Comparison of ENCODE assay signal across 24 mouse cellular contexts in the genomic region with DNA sequence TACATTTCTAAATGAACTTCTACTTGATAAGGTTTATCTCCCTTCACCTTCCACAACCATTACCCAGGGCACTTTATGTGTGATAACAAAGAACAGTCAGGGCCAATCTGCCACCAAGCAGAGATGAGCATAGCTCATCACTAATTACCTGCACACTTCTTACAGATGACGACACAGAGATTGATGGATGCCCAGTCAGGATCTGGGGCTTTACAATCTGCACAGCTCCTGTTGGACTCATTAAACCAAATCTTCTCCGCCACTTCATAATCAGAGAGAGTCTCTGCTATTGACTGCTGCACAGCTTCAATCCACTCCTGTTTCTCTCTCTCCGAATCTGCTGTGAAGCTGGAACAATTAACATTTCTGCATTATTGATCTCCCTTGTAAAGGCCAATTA.
DNase-seq lines count a peak whose midpoint lies in the region; ATAC-seq and TF ChIP-seq lines count a peak whose summit lies in the region.
"Had no signal": no experiment of that assay in that cellular context is flagged by ENCODE, and none has a peak within 500 bp of the region (broad histone marks: within the 10 kb centered on the region; RNA-seq: fewer than 3 reads in every experiment).

No protein-coding gene starts in this region.

- 49% methylated on average over 3 of the region's 3 CpGs for WGBS in forebrain, embryonic 11.5 days
- WGBS in forebrain, postnatal 0 days, result 26% methylated on average over 3 of the region's 3 CpGs
- 19% methylated on average over 3 of the region's 3 CpGs for WGBS in forebrain, embryonic 15.5 days
- 36% methylated on average over 3 of the region's 3 CpGs for WGBS in midbrain, embryonic 16.5 days
- WGBS in lung, postnatal 0 days, result 89% methylated on average over 3 of the region's 3 CpGs

- H3K27ac ChIP-seq in forebrain, embryonic 11.5 days (ENCODE audit: low read depth, low read length), result no peak overlapping the region
- H3K27ac ChIP-seq in forebrain, postnatal 0 days (ENCODE audit: low read depth, low read length), result no peak overlapping the region
- H3K27ac ChIP-seq in layer of hippocampus, adult 2 months, result peak overlapping the region; percentile 44
- H3K27ac ChIP-seq in forebrain, embryonic 15.5 days (replicated peaks), result no peak overlapping the region
- H3K27ac ChIP-seq in midbrain, embryonic 16.5 days (ENCODE audit: low read length), result no peak overlapping the region
- H3K27ac ChIP-seq in lung, postnatal 0 days (ENCODE audit: low read length), result no peak overlapping the region
- H3K27ac ChIP-seq: embryonic facial prominence, embryonic 12.5 days; heart, embryonic 15.5 days; kidney, embryonic 15.5 days; limb, embryonic 13.5 days; liver, embryonic 13.5 days; lung, embryonic 15.5 days; macrophage; stomach, embryonic 15.5 days had no signal

- no peaks in the 10 kb centered on the region for H3K9me3 ChIP-seq in forebrain, embryonic 11.5 days (ENCODE audit: control insufficient read depth, low read length)
- no peaks in the 10 kb centered on the region for H3K9me3 ChIP-seq in forebrain, postnatal 0 days (ENCODE audit: low read length)
- H3K9me3 ChIP-seq in forebrain, embryonic 15.5 days, result no peaks in the 10 kb centered on the region
- no peaks in the 10 kb centered on the region for H3K9me3 ChIP-seq in midbrain, embryonic 16.5 days (replicated peaks; ENCODE audit: control insufficient read depth, low read length, poor library complexity, severe bottlenecking)
- no peaks in the 10 kb centered on the region for H3K9me3 ChIP-seq in lung, postnatal 0 days (ENCODE audit: low read length)
- H3K9me3 ChIP-seq: embryonic facial prominence, embryonic 12.5 days; heart, embryonic 15.5 days; kidney, embryonic 15.5 days; limb, embryonic 13.5 days; liver, embryonic 13.5 days; lung, embryonic 15.5 days; stomach, embryonic 15.5 days had no signal

- H3K36me3 ChIP-seq in forebrain, embryonic 11.5 days (ENCODE audit: control insufficient read depth, insufficient read depth, low read length), result no peaks in the 10 kb centered on the region
- no peaks in the 10 kb centered on the region for H3K36me3 ChIP-seq in forebrain, postnatal 0 days (ENCODE audit: insufficient read depth)
- H3K36me3 ChIP-seq in forebrain, embryonic 15.5 days, result no peaks in the 10 kb centered on the region
- no peaks in the 10 kb centered on the region for H3K36me3 ChIP-seq in midbrain, embryonic 16.5 days (ENCODE audit: control insufficient read depth, insufficient read depth, low read length)
- H3K36me3 ChIP-seq in lung, postnatal 0 days (ENCODE audit: insufficient read depth, low read length), result no peaks in the 10 kb centered on the region
- H3K36me3 ChIP-seq: embryonic facial prominence, embryonic 12.5 days; heart, embryonic 15.5 days; kidney, embryonic 15.5 days; limb, embryonic 13.5 days; liver, embryonic 13.5 days; lung, embryonic 15.5 days; stomach, embryonic 15.5 days had no signal

- ATAC-seq in forebrain, embryonic 11.5 days (replicated peaks; ENCODE audit: low FRiP score), result peak; percentile 36; the same call in 1 of the 2 replicates
- ATAC-seq in forebrain, postnatal 0 days, result no peak
- 0 out of 2 replicates have a peak, but pooled peaks have one; percentile 32 for ATAC-seq in forebrain, embryonic 15.5 days (replicated peaks)
- peak; percentile 14; the same call in 1 of the 2 replicates for ATAC-seq in midbrain, embryonic 16.5 days
- ATAC-seq in lung, postnatal 0 days, result no peak
- ATAC-seq: CD4-positive, CD25-positive, alpha-beta regulatory T cell, adult 4 months; intestine, postnatal 0 days had no signal

- no peak overlapping the region for H3K4me3 ChIP-seq in forebrain, embryonic 11.5 days (ENCODE audit: low read depth, low read length)
- no peak overlapping the region for H3K4me3 ChIP-seq in forebrain, postnatal 0 days (ENCODE audit: low read depth, low read length)
- H3K4me3 ChIP-seq in layer of hippocampus, adult 2 months, result no peak overlapping the region
- H3K4me3 ChIP-seq in forebrain, embryonic 15.5 days, result no peak overlapping the region
- no peak overlapping the region for H3K4me3 ChIP-seq in midbrain, embryonic 16.5 days (ENCODE audit: low read depth, low read length)
- H3K4me3 ChIP-seq in lung, postnatal 0 days (ENCODE audit: low read depth, low read length), result no peak overlapping the region
- H3K4me3 ChIP-seq: embryonic facial prominence, embryonic 12.5 days; erythroblast, embryonic 14.5 days; heart, embryonic 15.5 days; kidney, embryonic 15.5 days; limb, embryonic 13.5 days; liver, embryonic 13.5 days; lung, embryonic 15.5 days; stomach, embryonic 15.5 days had no signal

- no peak for TF ChIP-seq CTCF in forebrain, postnatal 0 days (IDR thresholded peaks at IDR 0.05; ENCODE audit: low read depth)
- no peak for TF ChIP-seq CTCF in layer of hippocampus, adult 2 months (conservative IDR thresholded peaks at IDR 0.05)
- TF ChIP-seq CTCF in lung, postnatal 0 days (IDR thresholded peaks at IDR 0.05), result no peak

- TF ChIP-seq EP300 in lung, postnatal 0 days (IDR thresholded peaks at IDR 0.05), result no peak

- no peak overlapping the region for H3K9ac ChIP-seq in forebrain, embryonic 11.5 days (ENCODE audit: low read length)
- no peak overlapping the region for H3K9ac ChIP-seq in forebrain, postnatal 0 days
- H3K9ac ChIP-seq in forebrain, embryonic 15.5 days (replicated peaks), result no peak overlapping the region
- H3K9ac ChIP-seq in midbrain, embryonic 16.5 days (ENCODE audit: low read depth, low read length), result no peak overlapping the region
- no peak overlapping the region for H3K9ac ChIP-seq in lung, postnatal 0 days (replicated peaks; ENCODE audit: low read depth)
- H3K9ac ChIP-seq: embryonic facial prominence, embryonic 12.5 days; heart, embryonic 15.5 days; kidney, embryonic 15.5 days; limb, embryonic 13.5 days; liver, embryonic 13.5 days; lung, embryonic 15.5 days; stomach, embryonic 15.5 days had no signal

- no peak overlapping the region for H3K4me2 ChIP-seq in forebrain, embryonic 11.5 days (ENCODE audit: low read depth, low read length, severe bottlenecking)
- H3K4me2 ChIP-seq in forebrain, postnatal 0 days (ENCODE audit: low read depth), result no peak overlapping the region
- no peak overlapping the region for H3K4me2 ChIP-seq in forebrain, embryonic 15.5 days (replicated peaks)
- no peak overlapping the region for H3K4me2 ChIP-seq in midbrain, embryonic 16.5 days (ENCODE audit: low read length)
- no peak overlapping the region for H3K4me2 ChIP-seq in lung, postnatal 0 days (replicated peaks; ENCODE audit: low read depth, low read length)
- H3K4me2 ChIP-seq: embryonic facial prominence, embryonic 12.5 days; heart, embryonic 15.5 days; kidney, embryonic 15.5 days; limb, embryonic 13.5 days; liver, embryonic 13.5 days; lung, embryonic 15.5 days; stomach, embryonic 15.5 days had no signal

- H3K4me1 ChIP-seq in forebrain, embryonic 11.5 days (replicated peaks; ENCODE audit: control insufficient read depth, insufficient read depth, low read length), result no peaks in the 10 kb centered on the region
- H3K4me1 ChIP-seq in forebrain, postnatal 0 days (ENCODE audit: insufficient read depth), result no peaks in the 10 kb centered on the region
- H3K4me1 ChIP-seq in forebrain, embryonic 15.5 days, result no peaks in the 10 kb centered on the region
- H3K4me1 ChIP-seq in midbrain, embryonic 16.5 days (ENCODE audit: control insufficient read depth, insufficient read depth, low read length), result no peaks in the 10 kb centered on the region
- H3K4me1 ChIP-seq in lung, postnatal 0 days (ENCODE audit: insufficient read depth, low read depth, low read length), result no peaks in the 10 kb centered on the region
- H3K4me1 ChIP-seq: embryonic facial prominence, embryonic 12.5 days; heart, embryonic 15.5 days; kidney, embryonic 15.5 days; limb, embryonic 13.5 days; liver, embryonic 13.5 days; lung, embryonic 15.5 days; stomach, embryonic 15.5 days had no signal

- H3K27me3 ChIP-seq in forebrain, embryonic 11.5 days (ENCODE audit: control insufficient read depth, insufficient read depth, low read length), result no peaks in the 10 kb centered on the region
- no peaks in the 10 kb centered on the region for H3K27me3 ChIP-seq in forebrain, postnatal 0 days (ENCODE audit: insufficient read depth, low read length)
- H3K27me3 ChIP-seq in forebrain, embryonic 15.5 days, result no peaks in the 10 kb centered on the region
- H3K27me3 ChIP-seq in midbrain, embryonic 16.5 days (ENCODE audit: control insufficient read depth, insufficient read depth, low read depth, low read length), result no peaks in the 10 kb centered on the region
- H3K27me3 ChIP-seq in lung, postnatal 0 days (replicated peaks; ENCODE audit: insufficient read depth, low read length), result no peaks in the 10 kb centered on the region
- H3K27me3 ChIP-seq: embryonic facial prominence, embryonic 12.5 days; heart, embryonic 15.5 days; kidney, embryonic 15.5 days; limb, embryonic 13.5 days; liver, embryonic 13.5 days; lung, embryonic 15.5 days; stomach, embryonic 15.5 days had no signal

- DNase-seq in forebrain, embryonic 11.5 days (ENCODE audit: low spot score), result no peak
- DNase-seq in forebrain, postnatal 0 days, result no peak
- no peak for DNase-seq in layer of hippocampus, adult 2 months (ENCODE audit: low spot score in 2 of 2)
- no peak for DNase-seq in layer of hippocampus, postnatal 10 days (ENCODE audit: low spot score in 2 of 2)
- no peak for DNase-seq in lung, postnatal 0 days (ENCODE audit: low spot score)
- no peak for DNase-seq in embryo, embryonic 11 days
- DNase-seq: adrenal gland, postnatal 14 days; cerebellum, adult 18-20 months; gastrocnemius, postnatal 25 days; kidney, postnatal 4 days; liver, embryonic 13.5 days; thymus, adult 2 months had no signal

Comparison
In these comparisons a context has a peak if more than half of its experiments do, and no peak if none do; other contexts are left out.
1. ATAC-seq: peak in forebrain, embryonic 11.5 days (single experiment), forebrain, embryonic 15.5 days (single experiment) and midbrain, embryonic 16.5 days (single experiment); none in forebrain, postnatal 0 days (single experiment) and lung, postnatal 0 days (single experiment).